ENCODE assay signal across 37 mouse cellular contexts in genomic region chr13:111201532-111201931, GRCm38 (mm10). TPM values are rescaled to one million over a fixed set of nuclear protein-coding genes. Genes with fewer than 3 reads are reported as not detected.
"Had no signal": no experiment of that assay in that cellular context is flagged by ENCODE, and none has a peak within 500 bp of the region (broad histone marks: within the 10 kb centered on the region; RNA-seq: fewer than 3 reads in every experiment).

No protein-coding gene starts in this region.

- H3K27me3 ChIP-seq: embryonic facial prominence, embryonic 12.5 days; embryonic facial prominence, embryonic 13.5 days; embryonic facial prominence, embryonic 15.5 days; forebrain, embryonic 12.5 days; forebrain, embryonic 13.5 days; forebrain, embryonic 15.5 days had no signal

- H3K4me1 ChIP-seq: embryonic facial prominence, embryonic 12.5 days; embryonic facial prominence, embryonic 15.5 days; forebrain, embryonic 10.5 days; forebrain, embryonic 12.5 days; forebrain, embryonic 13.5 days; forebrain, embryonic 15.5 days had no signal

- H3K9ac ChIP-seq: embryonic facial prominence, embryonic 12.5 days; embryonic facial prominence, embryonic 13.5 days; embryonic facial prominence, embryonic 15.5 days; forebrain, embryonic 12.5 days; forebrain, embryonic 13.5 days; forebrain, embryonic 15.5 days; forebrain, postnatal 0 days had no signal

- H3K4me3 ChIP-seq: embryonic facial prominence, embryonic 10.5 days; embryonic facial prominence, embryonic 12.5 days; embryonic facial prominence, embryonic 13.5 days; embryonic facial prominence, embryonic 15.5 days; erythroblast, embryonic 14.5 days; forebrain, embryonic 10.5 days; forebrain, embryonic 12.5 days; forebrain, embryonic 13.5 days; forebrain, embryonic 15.5 days; gastrocnemius, adult 2 months; heart, adult 2 months had no signal

- DNase-seq: cerebellum, adult 8-10 months; cerebellum, adult 9-10 months; cerebellum, adult 9-11 months; cerebellum, postnatal 10 days; cerebellum, postnatal 14 days; cerebellum, postnatal 25 days; cerebellum, postnatal 36 days; embryo, embryonic 11 days; forebrain, postnatal 0 days; gastrocnemius, adult 2 months; gastrocnemius, postnatal 10 days; gastrocnemius, postnatal 14 days; gastrocnemius, postnatal 25 days; gastrocnemius, postnatal 36 days; heart, adult 11 months; heart, adult 18-20 months; heart, adult 2 months had no signal

- H3K36me3 ChIP-seq: embryonic facial prominence, embryonic 10.5 days; embryonic facial prominence, embryonic 12.5 days; embryonic facial prominence, embryonic 13.5 days; embryonic facial prominence, embryonic 15.5 days; forebrain, embryonic 10.5 days; forebrain, embryonic 12.5 days; forebrain, embryonic 15.5 days had no signal

- H3K4me2 ChIP-seq: embryonic facial prominence, embryonic 12.5 days; embryonic facial prominence, embryonic 13.5 days; embryonic facial prominence, embryonic 15.5 days; forebrain, embryonic 12.5 days; forebrain, embryonic 13.5 days; forebrain, embryonic 15.5 days had no signal

- H3K27ac ChIP-seq: embryonic facial prominence, embryonic 10.5 days; embryonic facial prominence, embryonic 12.5 days; embryonic facial prominence, embryonic 13.5 days; embryonic facial prominence, embryonic 15.5 days; forebrain, embryonic 10.5 days; forebrain, embryonic 12.5 days; forebrain, embryonic 13.5 days; forebrain, embryonic 15.5 days; gastrocnemius, adult 2 months; heart, adult 2 months had no signal

- ATAC-seq: forebrain, embryonic 13.5 days; forebrain, embryonic 14.5 days; forebrain, embryonic 15.5 days; forebrain, embryonic 16.5 days; forebrain, postnatal 0 days had no signal

- H3K9me3 ChIP-seq: embryonic facial prominence, embryonic 10.5 days; embryonic facial prominence, embryonic 12.5 days; embryonic facial prominence, embryonic 13.5 days; embryonic facial prominence, embryonic 15.5 days; forebrain, embryonic 10.5 days; forebrain, embryonic 12.5 days; forebrain, embryonic 13.5 days; forebrain, embryonic 15.5 days had no signal

RNA-seq across cellular contexts. Expression of gene Actbl2, which starts 53.3 kb away (rescaled TPM):
- total RNA-seq: common myeloid progenitor, adult 5-6 weeks; forebrain, postnatal 0 days; gastrocnemius, adult 18-20 months; gastrocnemius, adult 2 months; gastrocnemius, adult 8-10 months; gastrocnemius, postnatal 10 days; gastrocnemius, postnatal 14 days; gastrocnemius, postnatal 25 days; gastrocnemius, postnatal 36 days; gastrocnemius, postnatal 4 days; granulocyte monocyte progenitor cell, adult 5-6 weeks; heart, adult 18-20 months; heart, adult 2 months had no signal
- polyA plus RNA-seq: cortical plate, adult 2 months; embryonic facial prominence, embryonic 10.5 days; embryonic facial prominence, embryonic 11.5 days; embryonic facial prominence, embryonic 13.5 days; embryonic facial prominence, embryonic 14.5 days; erythroblast, embryonic 14.5 days; forebrain, embryonic 10.5 days; forebrain, embryonic 11.5 days; forebrain, embryonic 12.5 days; forebrain, embryonic 13.5 days; forebrain, embryonic 14.5 days; forebrain, embryonic 15.5 days; forebrain, embryonic 16.5 days; forebrain, postnatal 0 days; heart, adult 2 months had no signal
